Mouse (Mus musculus) embryonic facial prominence, embryonic 11.5 days (tissue): ENCODE data around the gene Stard13. TPM values are rescaled to one million over a fixed set of nuclear protein-coding genes. Genes with fewer than 3 reads are reported as not detected.

Source experiments
- ATAC-seq: fragments of 200-750 bp; cut with Nextera tagmentation; replicated peaks from 2 replicates; pipeline ENCODE4 v1.8.0; 2017; ENCODE audit warnings: low read depth; ENCODE audit not compliant: insufficient number of reproducible peaks, low FRiP score, low TSS enrichment
- DNase-seq: peaks from one replicate; pipeline ENCODE4 v3.0.0-alpha.2; 2015; ENCODE audit warnings: low spot score
- H3K27ac ChIP-seq: fragments of 300-500 bp; sonication (generic); replicated peaks from 2 replicates; pipeline ENCODE4 v1.5.1; 2014; ENCODE audit warnings: mild to moderate bottlenecking, low read depth, low read length, control low read depth
- H3K27me3 ChIP-seq: fragments of 300-500 bp; sonication (generic); 2 replicates; pipeline ENCODE4 v1.6.1; 2014; ENCODE audit warnings: mild to moderate bottlenecking, low read length, moderate library complexity, mixed read lengths; ENCODE audit not compliant: control insufficient read depth, insufficient read depth
- H3K36me3 ChIP-seq: fragments of 300-500 bp; sonication (generic); replicated peaks from 2 replicates; pipeline ENCODE4 v1.6.1; 2014; ENCODE audit warnings: low read depth, mild to moderate bottlenecking, low read length, moderate library complexity, mixed read lengths; ENCODE audit not compliant: control insufficient read depth, insufficient read depth
- H3K4me1 ChIP-seq: fragments of 300-500 bp; sonication (generic); 2 replicates; pipeline ENCODE4 v1.6.1; 2014; ENCODE audit warnings: low read length, mixed read lengths; ENCODE audit not compliant: control insufficient read depth, insufficient read depth
- H3K4me2 ChIP-seq: fragments of 300-500 bp; sonication (generic); 2 replicates; pipeline ENCODE4 v1.6.1; 2014; ENCODE audit warnings: low read depth, mild to moderate bottlenecking, control low read depth, low read length, moderate library complexity
- H3K4me3 ChIP-seq: fragments of 300-500 bp; sonication (generic); 2 replicates; pipeline ENCODE4 v1.5.1; 2014; ENCODE audit warnings: low read depth, low read length, control low read depth
- H3K9ac ChIP-seq: fragments of 300-500 bp; sonication (generic); replicated peaks from 2 replicates; pipeline ENCODE4 v1.6.1; 2014; ENCODE audit warnings: mild to moderate bottlenecking, control low read depth, low read length
- H3K9me3 ChIP-seq: fragments of 300-500 bp; sonication (generic); replicated peaks from 2 replicates; pipeline ENCODE4 v1.6.1; 2016; ENCODE audit warnings: mild to moderate bottlenecking, low read length, inconsistent platforms, mixed read lengths; ENCODE audit not compliant: control insufficient read depth
- WGBS: fragments of 180-500 bp; shearing (Covaris S2); extraction: QIAGEN DNeasy Blood & Tissue Kit; methylation state at CpG from one replicate; pipeline ENCODE4 v1.1.7; 2014; 5-methylcytosine and 5-hydroxymethylcytosine counted together
- polyA plus RNA-seq: library from polyadenylated mRNA; unstranded; fragments of >200 nt; fragmentation: Nextera tagmentation; extraction: Ambion mirVana; gene quantifications from 2 replicates; pipeline ENCODE4 v1.2.1, GENCODE M21; 2014

The Stard13 gene
- polyA plus RNA-seq, 1 experiment from 2014 or later = 3.4 TPM

DNA sequence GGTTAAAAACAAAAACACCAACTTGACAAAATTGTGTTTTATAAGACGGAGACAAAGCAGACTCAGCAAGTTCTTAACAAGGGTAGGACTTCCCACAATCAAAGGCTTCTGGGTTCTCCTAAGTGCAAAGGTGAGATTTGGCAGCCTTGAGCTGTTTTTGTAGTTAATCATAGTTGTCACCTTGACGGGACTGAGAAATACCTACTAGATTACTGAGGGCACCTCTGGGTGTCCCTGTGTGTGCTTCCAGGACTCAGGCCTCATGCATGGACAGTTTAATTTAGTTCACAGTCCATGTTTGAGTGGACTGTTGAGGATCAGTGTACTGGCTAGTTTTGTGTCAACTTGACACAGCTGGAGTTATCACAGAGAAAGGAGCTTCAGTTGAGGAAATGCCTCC is 209.2 kb downstream of the Stard13 start:
- H3K4me3 ChIP-seq = no peak overlapping the region
- H3K4me2 ChIP-seq = no peak overlapping the region
- H3K9me3 ChIP-seq = no peaks in the 10 kb centered on the region
- H3K27me3 ChIP-seq = no peaks in the 10 kb centered on the region
- H3K9ac ChIP-seq = no peak overlapping the region
- H3K4me1 ChIP-seq = no peaks in the 10 kb centered on the region; the same call in 1 of the 2 replicates
- DNase-seq = no peak
- no peak overlapping the region for H3K27ac ChIP-seq
- no peak for ATAC-seq
- WGBS = 70% methylated on average over 2 of the region's 2 CpGs
- H3K36me3 ChIP-seq = no peaks in the 10 kb centered on the region

DNA sequence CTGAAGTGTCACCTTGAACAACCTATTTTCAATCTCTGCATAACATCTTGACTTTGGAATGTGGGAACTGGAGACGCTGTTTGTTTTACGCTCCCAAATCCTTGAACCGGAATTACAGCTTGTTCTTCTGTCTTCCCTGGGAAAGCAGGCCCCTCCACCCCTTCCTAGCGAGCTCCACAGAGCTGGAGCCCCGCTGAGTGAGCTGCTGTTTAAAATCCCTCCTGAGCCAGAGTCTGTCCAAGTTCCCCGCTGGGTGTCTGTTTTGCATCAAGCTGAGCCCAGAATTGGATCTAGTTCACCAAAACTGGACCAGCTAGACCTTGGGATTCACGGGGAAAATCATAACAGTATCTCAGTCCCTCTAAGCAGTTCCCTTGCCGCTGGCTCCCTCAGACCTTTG is 210.2 kb downstream of the Stard13 start:
- no peaks in the 10 kb centered on the region for H3K27me3 ChIP-seq
- no peak overlapping the region for H3K27ac ChIP-seq
- WGBS = 7% methylated on average over 8 of the region's 8 CpGs
- no peaks in the 10 kb centered on the region for H3K9me3 ChIP-seq
- peak overlapping the region; percentile 23 for H3K9ac ChIP-seq
- DNase-seq (peak; percentile 66), ATAC-seq (no peak)
- H3K4me1 ChIP-seq = no peaks in the 10 kb centered on the region; the same call in 1 of the 2 replicates
- H3K4me2 ChIP-seq = no peak overlapping the region
- no peak overlapping the region for H3K4me3 ChIP-seq
- no peaks in the 10 kb centered on the region for H3K36me3 ChIP-seq

DNA sequence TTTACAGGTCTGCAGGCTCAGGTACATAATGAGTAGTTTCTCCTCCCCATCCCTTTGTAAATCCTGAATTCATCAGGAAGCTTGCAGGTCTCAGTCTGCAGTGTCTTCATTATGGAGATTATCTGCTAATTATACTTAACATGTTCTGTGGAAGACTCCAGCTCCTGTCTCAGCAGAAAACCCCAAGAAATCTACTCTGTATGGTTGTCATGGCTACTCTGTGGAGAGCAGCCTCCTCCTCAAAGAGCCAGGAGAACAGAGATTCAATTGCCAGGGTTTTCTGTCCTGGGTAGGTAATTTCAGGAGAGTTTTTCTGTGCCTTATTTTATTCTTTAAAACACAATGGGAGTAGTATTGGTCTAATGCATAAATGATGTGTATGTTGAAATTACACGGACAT is 210.7 kb downstream of the Stard13 start:
- Histone ChIP-seq H3K4me2 (no peak overlapping the region), H3K9ac (no peak overlapping the region), H3K4me3 (no peak overlapping the region), H3K27me3 (no peaks in the 10 kb centered on the region), H3K9me3 (no peaks in the 10 kb centered on the region), H3K27ac (no peak overlapping the region), H3K4me1 (no peaks in the 10 kb centered on the region; the same call in 1 of the 2 replicates), H3K36me3 (no peaks in the 10 kb centered on the region)
- no peak for DNase-seq
- WGBS = 32% methylated on average over 1 of the region's 1 CpGs
- no peak for ATAC-seq

DNA sequence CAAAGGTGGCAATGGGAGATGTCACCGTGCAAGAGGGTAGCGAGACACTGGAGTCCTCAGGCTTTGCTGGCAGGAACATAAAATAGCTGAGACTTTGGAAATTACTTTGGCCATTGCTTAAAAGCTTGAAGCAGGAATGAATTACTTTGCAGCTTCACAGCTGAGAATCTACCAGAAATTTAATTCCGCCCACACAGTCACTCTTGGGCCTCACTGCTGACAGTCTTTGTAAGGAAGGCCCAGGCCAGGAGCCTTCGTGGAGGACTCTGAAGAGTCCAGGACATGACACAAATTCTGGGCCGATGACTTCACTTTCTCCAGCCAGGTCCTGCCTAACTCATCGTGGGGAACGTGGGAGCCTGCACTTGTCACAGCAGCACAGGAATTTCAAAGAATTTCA is 211.6 kb downstream of the Stard13 start:
- WGBS = 81% methylated on average over 7 of the region's 7 CpGs

DNA sequence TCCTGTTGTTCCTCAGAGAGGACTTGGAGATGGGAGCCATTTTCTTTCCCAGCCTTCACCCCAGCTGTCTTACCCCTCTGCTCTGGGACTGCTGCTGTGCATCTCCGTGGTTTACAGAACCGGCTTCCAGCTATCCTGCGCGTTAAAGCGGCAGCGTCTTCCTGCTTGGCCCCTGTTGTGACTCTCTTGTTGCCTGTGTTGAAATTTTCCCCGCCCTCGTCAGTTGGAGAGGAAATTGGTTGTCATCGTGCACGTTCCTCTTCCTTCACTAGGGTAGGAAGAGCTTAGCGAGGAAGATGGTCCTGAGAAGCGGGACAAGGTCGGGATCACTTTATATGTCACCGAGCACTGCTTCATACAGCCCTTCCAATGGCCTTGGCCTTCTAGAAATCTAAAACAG is 212.8 kb downstream of the Stard13 start:
- Histone ChIP-seq H3K9ac (no peak overlapping the region), H3K4me2 (no peak overlapping the region), H3K27ac (no peak overlapping the region), H3K36me3 (no peaks in the 10 kb centered on the region), H3K9me3 (no peaks in the 10 kb centered on the region), H3K27me3 (no peaks in the 10 kb centered on the region), H3K4me3 (no peak overlapping the region), H3K4me1 (no peaks in the 10 kb centered on the region)
- DNase-seq (no peak), ATAC-seq (no peak)
- WGBS = 81% methylated on average over 14 of the region's 14 CpGs

More for the DNA sequence above, 211.6 kb downstream of the Stard13 start:
- DNase-seq (no peak), ATAC-seq (no peak)
- Histone ChIP-seq H3K27me3 (no peaks in the 10 kb centered on the region), H3K4me2 (no peak overlapping the region), H3K36me3 (no peaks in the 10 kb centered on the region), H3K4me3 (no peak overlapping the region), H3K4me1 (no peaks in the 10 kb centered on the region), H3K27ac (no peak overlapping the region), H3K9me3 (no peaks in the 10 kb centered on the region), H3K9ac (no peak overlapping the region)

DNA sequence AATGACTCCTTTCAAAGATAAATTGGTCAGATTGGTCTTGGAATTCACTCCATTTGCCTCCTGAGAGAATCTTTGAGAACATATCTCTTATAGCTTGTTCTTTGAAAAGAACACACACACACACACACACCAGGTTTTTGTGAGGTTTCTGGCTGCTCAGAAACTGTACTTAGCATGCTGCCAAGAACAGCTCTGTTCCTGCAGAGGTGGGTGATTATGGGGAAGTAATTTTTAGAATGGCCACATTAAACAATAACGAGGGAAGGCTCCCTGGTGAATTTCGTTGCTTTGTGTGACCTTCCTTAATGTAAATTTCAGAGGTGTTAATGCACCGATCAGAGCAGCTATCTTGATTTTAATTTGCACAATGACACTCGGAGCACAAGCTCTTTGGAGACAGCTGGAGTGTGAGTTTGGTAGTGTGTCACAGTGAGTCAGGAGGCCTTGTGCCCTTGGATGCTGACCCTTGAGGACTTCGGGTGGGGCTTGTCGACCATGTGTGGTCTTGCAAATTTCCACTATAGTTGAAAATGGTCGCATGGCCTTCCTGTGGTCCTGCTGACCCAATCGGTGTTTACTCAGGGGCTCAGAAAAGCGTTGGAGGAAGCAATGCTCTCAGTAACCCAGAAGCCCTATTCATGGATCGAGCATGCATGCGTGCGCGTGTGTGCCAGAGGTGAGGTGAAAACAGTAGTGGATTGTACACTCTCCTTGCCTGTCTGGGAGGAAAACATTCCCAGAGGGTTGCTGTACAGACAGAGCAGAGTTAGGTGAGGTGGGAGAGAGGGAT is 213.4 kb downstream of the Stard13 start:
- Histone ChIP-seq H3K36me3 (no peaks in the 10 kb centered on the region), H3K9ac (no peak overlapping the region), H3K4me1 (no peaks in the 10 kb centered on the region), H3K27ac (no peak overlapping the region), H3K4me3 (no peak overlapping the region), H3K9me3 (no peaks in the 10 kb centered on the region), H3K27me3 (no peaks in the 10 kb centered on the region), H3K4me2 (no peak overlapping the region)
- 65% methylated on average over 13 of the region's 13 CpGs for WGBS
- ATAC-seq (no peak), DNase-seq (no peak)

DNA sequence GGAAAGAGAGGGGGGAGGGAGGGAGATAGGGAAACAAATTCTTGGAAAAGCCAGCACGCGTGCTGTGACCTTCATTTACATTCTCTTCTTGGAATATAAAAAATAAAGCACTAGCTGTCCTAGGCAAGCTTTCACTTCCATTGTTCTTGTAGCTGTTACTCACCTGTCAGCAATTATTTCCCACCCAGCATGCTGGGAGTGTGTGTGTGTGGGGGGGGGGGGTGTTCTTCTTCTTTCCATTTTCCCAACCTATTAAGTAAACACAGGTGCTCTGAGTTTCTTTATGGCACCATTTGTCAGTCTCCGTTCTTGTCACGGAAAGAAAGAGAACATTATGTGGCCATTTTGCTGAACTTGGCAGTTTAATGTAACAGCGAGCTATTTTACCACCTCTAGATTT is 214.7 kb downstream of the Stard13 start:
- DNase-seq (no peak), ATAC-seq (no peak)
- Histone ChIP-seq H3K27ac (no peak overlapping the region), H3K9me3 (no peaks in the 10 kb centered on the region), H3K36me3 (no peaks in the 10 kb centered on the region), H3K9ac (no peak overlapping the region), H3K4me2 (no peak overlapping the region), H3K4me3 (no peak overlapping the region), H3K4me1 (no peaks in the 10 kb centered on the region), H3K27me3 (no peaks in the 10 kb centered on the region)
- WGBS = 57% methylated on average over 5 of the region's 5 CpGs

DNA sequence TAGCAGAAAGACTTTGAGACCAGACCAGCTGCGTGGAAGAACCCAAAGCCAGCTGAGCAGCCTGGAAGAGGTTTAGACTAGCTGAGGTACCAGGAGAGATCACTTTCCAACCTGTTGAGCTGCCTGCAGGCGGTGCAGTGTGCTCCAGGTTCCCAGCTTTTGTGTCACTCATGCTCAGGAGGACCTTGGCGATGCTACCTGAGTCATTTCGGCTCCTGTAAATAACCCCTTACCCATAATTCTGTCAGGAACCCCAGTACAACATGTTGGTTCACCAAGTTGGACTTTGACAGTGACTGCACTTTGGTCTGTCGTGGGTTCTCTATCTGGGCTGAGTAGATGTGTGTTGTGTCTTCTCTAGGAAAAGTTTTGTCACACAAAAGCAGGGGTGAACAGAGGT is 215.2 kb downstream of the Stard13 start:
- Histone ChIP-seq H3K4me2 (no peak overlapping the region), H3K9ac (no peak overlapping the region), H3K9me3 (no peaks in the 10 kb centered on the region), H3K27ac (no peak overlapping the region), H3K36me3 (no peaks in the 10 kb centered on the region), H3K4me1 (no peaks in the 10 kb centered on the region), H3K27me3 (no peaks in the 10 kb centered on the region), H3K4me3 (no peak overlapping the region)
- WGBS = 83% methylated on average over 5 of the region's 5 CpGs
- DNase-seq (no peak), ATAC-seq (no peak)
